Mouse (Mus musculus) adipocyte (in vitro differentiated cells): ENCODE data around the gene Igsf21.

Experiments used
- DNase-seq: peaks from one replicate; pipeline ENCODE4 v3.0.0-alpha.2; 2016; ENCODE audit warnings: low spot score

Gene Igsf21

GRCm38 (mm10) chr4:140143884-140144525 lies 102.6 kb downstream of the Igsf21 start:
- no peak for DNase-seq

- DNase-seq, result no peak
These were observed 103.4 kb downstream of the Igsf21 start for GRCm38 (mm10) chr4:140143178-140143577.

GRCm38 (mm10) chr4:140140485-140140884 lies 106.1 kb downstream of the Igsf21 start:
- no peak for DNase-seq

GRCm38 (mm10) chr4:140138846-140139245 lies 107.7 kb downstream of the Igsf21 start:
- no peak for DNase-seq

- no peak for DNase-seq
These were observed 114.8 kb downstream of the Igsf21 start for GRCm38 (mm10) chr4:140131625-140132321.

- no peak for DNase-seq
These were observed 115.4 kb downstream of the Igsf21 start for GRCm38 (mm10) chr4:140131201-140131600.

- DNase-seq, result no peak
These were observed 116.9 kb downstream of the Igsf21 start for GRCm38 (mm10) chr4:140129553-140130275.

- no peak for DNase-seq
These were observed 118.5 kb downstream of the Igsf21 start for GRCm38 (mm10) chr4:140128116-140128515.

GRCm38 (mm10) chr4:140125806-140126205 lies 120.8 kb downstream of the Igsf21 start:
- DNase-seq, result no peak

- DNase-seq, result no peak
These were observed 124.0 kb downstream of the Igsf21 start for GRCm38 (mm10) chr4:140122534-140122933.

GRCm38 (mm10) chr4:140117275-140117691 lies 129.3 kb downstream of the Igsf21 start:
- DNase-seq, result no peak

GRCm38 (mm10) chr4:140115756-140116155 lies 130.8 kb downstream of the Igsf21 start:
- DNase-seq, result no peak

- DNase-seq, result no peak
These were observed 131.5 kb downstream of the Igsf21 start for GRCm38 (mm10) chr4:140115053-140115452.

- DNase-seq, result no peak
These were observed 132.7 kb downstream of the Igsf21 start for GRCm38 (mm10) chr4:140113690-140114475.

GRCm38 (mm10) chr4:140109626-140109948 lies 137.0 kb downstream of the Igsf21 start:
- no peak for DNase-seq

- DNase-seq, result no peak
These were observed 137.5 kb downstream of the Igsf21 start for GRCm38 (mm10) chr4:140108871-140109625.

GRCm38 (mm10) chr4:140107161-140107560 lies 139.4 kb downstream of the Igsf21 start:
- no peak for DNase-seq

GRCm38 (mm10) chr4:140104795-140105194 lies 141.8 kb downstream of the Igsf21 start:
- DNase-seq, result no peak

- DNase-seq, result no peak
These were observed 143.1 kb downstream of the Igsf21 start for GRCm38 (mm10) chr4:140103341-140104027.

GRCm38 (mm10) chr4:140102581-140103200 lies 143.9 kb downstream of the Igsf21 start:
- DNase-seq, result no peak
